Mouse (Mus musculus): ENCODE measurements around the gene Tspan18. TPM values are rescaled to one million over a fixed set of nuclear protein-coding genes. Genes with fewer than 3 reads are reported as not detected.

Gene Tspan18
- polyA plus RNA-seq, 1 experiment: 0.06 TPM

GRCm38 (mm10) chr2:93206126-93206525, 128.2 kb downstream of the Tspan18 start:
- TF ChIP-seq MYOD1 (IDR thresholded peaks at IDR 0.05; ENCODE audit: control insufficient read depth, insufficient read length, low read depth) (peak; percentile 72), FOSL1 (IDR thresholded peaks at IDR 0.05; ENCODE audit: insufficient read depth, low read length, poor library complexity, severe bottlenecking) (no peak), CEBPB (IDR thresholded peaks at IDR 0.05; ENCODE audit: low read depth) (no peak), USF1 (IDR thresholded peaks at IDR 0.05; ENCODE audit: low read depth) (no peak), CTCF (IDR thresholded peaks at IDR 0.05; ENCODE audit: control insufficient read depth, insufficient read depth, insufficient read length) (no peak), MAX (IDR thresholded peaks at IDR 0.05) (no peak)
- Histone ChIP-seq H3ac (ENCODE audit: control insufficient read depth, insufficient read length, low read depth) (no peak overlapping the region), H3K4me3 (ENCODE audit: insufficient read depth, poor library complexity, severe bottlenecking) (no peak overlapping the region), H3K36me3 (ENCODE audit: control insufficient read depth, insufficient read depth) (no peaks in the 10 kb centered on the region), H3K79me3 (ENCODE audit: low read depth) (no peaks in the 10 kb centered on the region), H3K79me2 (ENCODE audit: control insufficient read depth, insufficient read depth) (no peaks in the 10 kb centered on the region), H3K27me3 (ENCODE audit: control insufficient read depth, insufficient read depth, insufficient read length) (peaks cover 56% of the 10 kb centered on the region)

GRCm38 (mm10) chr2:93204571-93204970, 129.7 kb downstream of the Tspan18 start:
- no peak for TF ChIP-seq CTCF (IDR thresholded peaks at IDR 0.05; ENCODE audit: control insufficient read depth, insufficient read depth, insufficient read length)
- no peak for TF ChIP-seq MYOD1 (IDR thresholded peaks at IDR 0.05; ENCODE audit: control insufficient read depth, insufficient read length, low read depth)
- TF ChIP-seq CEBPB (IDR thresholded peaks at IDR 0.05; ENCODE audit: low read depth): no peak
- TF ChIP-seq MYOG (IDR thresholded peaks at IDR 0.05; ENCODE audit: control insufficient read depth, extremely low read depth, insufficient read length): no peak
- Histone ChIP-seq H3K4me3 (ENCODE audit: insufficient read depth, poor library complexity, severe bottlenecking) (no peak overlapping the region), H3K79me2 (ENCODE audit: control insufficient read depth, insufficient read depth) (no peaks in the 10 kb centered on the region), H3ac (ENCODE audit: control insufficient read depth, insufficient read length, low read depth) (no peak overlapping the region), H3K36me3 (ENCODE audit: control insufficient read depth, insufficient read depth) (no peaks in the 10 kb centered on the region), H3K79me3 (ENCODE audit: low read depth) (no peaks in the 10 kb centered on the region), H3K27me3 (ENCODE audit: control insufficient read depth, insufficient read depth, insufficient read length) (peaks cover 40% of the 10 kb centered on the region)

GRCm38 (mm10) chr2:93203682-93204081, 130.6 kb downstream of the Tspan18 start:
- H3K27me3 ChIP-seq (ENCODE audit: control insufficient read depth, insufficient read depth, insufficient read length): peaks cover 36% of the 10 kb centered on the region
- H3K36me3 ChIP-seq (ENCODE audit: control insufficient read depth, insufficient read depth): no peaks in the 10 kb centered on the region
- TF ChIP-seq CTCF (IDR thresholded peaks at IDR 0.05; ENCODE audit: control insufficient read depth, insufficient read depth, insufficient read length): peak; percentile 64
- TF ChIP-seq MAX (IDR thresholded peaks at IDR 0.05): no peak
- TF ChIP-seq MYOD1 (IDR thresholded peaks at IDR 0.05; ENCODE audit: control insufficient read depth, insufficient read length, low read depth): no peak
- no peak for TF ChIP-seq MYOG (IDR thresholded peaks at IDR 0.05; ENCODE audit: control insufficient read depth, extremely low read depth, insufficient read length)
- no peak for TF ChIP-seq FOSL1 (IDR thresholded peaks at IDR 0.05; ENCODE audit: insufficient read depth, low read length, poor library complexity, severe bottlenecking)
- no peak for TF ChIP-seq CEBPB (IDR thresholded peaks at IDR 0.05; ENCODE audit: low read depth)
- no peak overlapping the region for H3K4me3 ChIP-seq (ENCODE audit: insufficient read depth, poor library complexity, severe bottlenecking)
- no peak overlapping the region for H3ac ChIP-seq (ENCODE audit: control insufficient read depth, insufficient read length, low read depth)
- H3K79me2 ChIP-seq (ENCODE audit: control insufficient read depth, insufficient read depth): no peaks in the 10 kb centered on the region
- H3K79me3 ChIP-seq (ENCODE audit: low read depth): no peaks in the 10 kb centered on the region

- Histone ChIP-seq H3K36me3 (ENCODE audit: control insufficient read depth, insufficient read depth) (no peaks in the 10 kb centered on the region), H3K27me3 (ENCODE audit: control insufficient read depth, insufficient read depth, insufficient read length) (peaks cover 29% of the 10 kb centered on the region), H3K79me3 (ENCODE audit: low read depth) (no peaks in the 10 kb centered on the region), H3ac (ENCODE audit: control insufficient read depth, insufficient read length, low read depth) (no peak overlapping the region), H3K4me3 (ENCODE audit: insufficient read depth, poor library complexity, severe bottlenecking) (no peak overlapping the region), H3K79me2 (ENCODE audit: control insufficient read depth, insufficient read depth) (no peaks in the 10 kb centered on the region)
- TF ChIP-seq MAX (IDR thresholded peaks at IDR 0.05): no peak
- TF ChIP-seq MYOG (IDR thresholded peaks at IDR 0.05; ENCODE audit: control insufficient read depth, extremely low read depth, insufficient read length): no peak
Measured at GRCm38 (mm10) chr2:93202782-93203181, 131.5 kb downstream of the Tspan18 start.

- Histone ChIP-seq H3K4me3 (ENCODE audit: insufficient read depth, poor library complexity, severe bottlenecking) (no peak overlapping the region), H3K79me3 (ENCODE audit: low read depth) (no peaks in the 10 kb centered on the region), H3K79me2 (ENCODE audit: control insufficient read depth, insufficient read depth) (no peaks in the 10 kb centered on the region), H3K36me3 (ENCODE audit: control insufficient read depth, insufficient read depth) (no peaks in the 10 kb centered on the region), H3ac (ENCODE audit: control insufficient read depth, insufficient read length, low read depth) (no peak overlapping the region), H3K27me3 (ENCODE audit: control insufficient read depth, insufficient read depth, insufficient read length) (peaks cover 22% of the 10 kb centered on the region)
- TF ChIP-seq FOSL1 (IDR thresholded peaks at IDR 0.05; ENCODE audit: insufficient read depth, low read length, poor library complexity, severe bottlenecking): no peak
- TF ChIP-seq CEBPB (IDR thresholded peaks at IDR 0.05; ENCODE audit: low read depth): no peak
- no peak for TF ChIP-seq MYOG (IDR thresholded peaks at IDR 0.05; ENCODE audit: control insufficient read depth, extremely low read depth, insufficient read length)
- TF ChIP-seq CTCF (IDR thresholded peaks at IDR 0.05; ENCODE audit: control insufficient read depth, insufficient read depth, insufficient read length): no peak
- TF ChIP-seq MAX (IDR thresholded peaks at IDR 0.05): no peak
- TF ChIP-seq USF1 (IDR thresholded peaks at IDR 0.05; ENCODE audit: low read depth): no peak
- TF ChIP-seq MYOD1 (IDR thresholded peaks at IDR 0.05; ENCODE audit: control insufficient read depth, insufficient read length, low read depth): no peak
Measured at GRCm38 (mm10) chr2:93201997-93202396, 132.3 kb downstream of the Tspan18 start.

GRCm38 (mm10) chr2:93200681-93201340, 133.5 kb downstream of the Tspan18 start:
- Histone ChIP-seq H3K79me3 (ENCODE audit: low read depth) (no peaks in the 10 kb centered on the region), H3K79me2 (ENCODE audit: control insufficient read depth, insufficient read depth) (no peaks in the 10 kb centered on the region), H3ac (ENCODE audit: control insufficient read depth, insufficient read length, low read depth) (no peak overlapping the region), H3K4me3 (ENCODE audit: insufficient read depth, poor library complexity, severe bottlenecking) (no peak overlapping the region), H3K27me3 (ENCODE audit: control insufficient read depth, insufficient read depth, insufficient read length) (peaks cover 21% of the 10 kb centered on the region), H3K36me3 (ENCODE audit: control insufficient read depth, insufficient read depth) (no peaks in the 10 kb centered on the region)
- TF ChIP-seq MYOD1 (IDR thresholded peaks at IDR 0.05; ENCODE audit: control insufficient read depth, insufficient read length, low read depth) (no peak), MAX (IDR thresholded peaks at IDR 0.05) (no peak), CTCF (IDR thresholded peaks at IDR 0.05; ENCODE audit: control insufficient read depth, insufficient read depth, insufficient read length) (no peak), FOSL1 (IDR thresholded peaks at IDR 0.05; ENCODE audit: insufficient read depth, low read length, poor library complexity, severe bottlenecking) (no peak), USF1 (IDR thresholded peaks at IDR 0.05; ENCODE audit: low read depth) (no peak), CEBPB (IDR thresholded peaks at IDR 0.05; ENCODE audit: low read depth) (no peak), MYOG (IDR thresholded peaks at IDR 0.05; ENCODE audit: control insufficient read depth, extremely low read depth, insufficient read length) (no peak)

Data from C2C12 (cell line).